Mouse (Mus musculus): Measurements from ENCODE around the gene Psmb7.

- TF ChIP-seq CTCF (IDR thresholded peaks at IDR 0.05; ENCODE audit: low read depth, low read length) (no peak), POLR2A (IDR thresholded peaks at IDR 0.05; ENCODE audit: extremely low read depth, insufficient read depth, low read length) (no peak)
These were observed 49.0 kb downstream of the Psmb7 start for GRCm38 (mm10) chr2:38594874-38595273.
